Mouse (Mus musculus) frontal cortex, postnatal 10 days (tissue): ENCODE results near the gene Tiam2.

Experiments
- DNase-seq, 2 experiments: peaks; one replicate each; pipeline ENCODE4 v3.0.0; 2022; ENCODE audit warnings: low spot score in 2 of 2, mixed read lengths in 1 of 2

Gene Tiam2

DNA sequence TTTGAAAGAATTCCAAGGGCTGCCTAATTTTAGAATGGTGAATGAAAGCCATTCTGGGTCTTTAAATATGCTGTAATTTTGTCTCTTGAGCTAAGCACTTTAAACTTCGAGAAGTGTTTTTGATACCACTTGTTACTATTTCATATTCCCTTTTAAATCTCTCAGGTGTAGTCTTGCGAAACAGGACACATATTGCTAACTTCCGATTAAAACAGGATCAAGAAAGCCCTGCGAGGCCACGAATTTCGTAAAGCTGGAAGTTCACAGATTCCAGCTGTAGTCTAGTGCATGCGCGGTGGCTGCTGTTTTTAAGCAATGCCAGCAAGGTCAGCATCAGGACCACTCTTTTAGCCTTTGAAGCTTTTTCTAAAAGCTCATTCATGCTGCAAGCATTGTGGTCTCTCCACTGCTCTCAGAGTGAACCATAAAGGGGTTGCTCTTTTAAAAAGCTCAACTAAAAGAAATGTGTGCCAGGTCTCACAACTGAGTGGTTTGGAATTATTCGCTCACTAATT lies 232.0 kb downstream of the Tiam2 start:
- DNase-seq = no peak

DNA sequence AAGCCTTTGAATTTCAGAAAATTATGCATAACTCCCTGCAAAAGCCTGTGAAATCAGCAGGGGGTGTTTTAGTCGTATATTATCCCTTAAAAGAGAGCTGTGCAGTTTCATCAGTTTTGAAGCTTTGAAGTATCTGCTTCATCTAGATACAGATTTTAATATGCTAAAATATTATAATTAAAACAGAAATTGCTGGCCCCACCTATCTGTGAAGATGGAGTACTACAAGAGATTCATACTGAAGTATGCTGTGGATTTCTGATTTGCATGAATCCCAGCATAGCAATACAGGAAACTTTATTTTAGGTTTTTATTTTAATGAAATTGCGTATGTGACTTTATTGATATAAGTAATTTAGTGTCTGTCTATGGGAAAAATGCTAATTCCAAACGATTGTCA lies 234.2 kb downstream of the Tiam2 start:
- DNase-seq = no peak

DNA sequence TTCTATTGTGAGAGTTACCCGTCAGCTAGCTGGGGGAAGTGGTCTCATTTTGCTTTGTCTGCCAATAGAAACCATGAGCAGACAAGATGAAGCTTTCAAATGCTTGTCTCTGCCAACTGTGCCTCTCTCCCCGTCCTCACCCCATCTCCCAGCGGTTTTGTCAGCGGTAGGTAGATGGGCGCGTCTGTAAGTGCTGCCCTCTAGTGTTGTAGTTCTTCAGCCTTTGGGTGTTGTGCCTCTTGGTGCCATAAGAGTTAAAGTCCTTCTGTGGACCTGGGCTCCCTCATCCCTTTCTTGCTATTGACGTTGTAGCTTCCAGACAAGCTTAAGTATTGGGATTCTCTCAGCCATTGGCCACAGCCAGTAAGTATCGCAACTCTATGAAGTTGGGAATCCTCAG lies 236.0 kb downstream of the Tiam2 start:
- DNase-seq = no peak

DNA sequence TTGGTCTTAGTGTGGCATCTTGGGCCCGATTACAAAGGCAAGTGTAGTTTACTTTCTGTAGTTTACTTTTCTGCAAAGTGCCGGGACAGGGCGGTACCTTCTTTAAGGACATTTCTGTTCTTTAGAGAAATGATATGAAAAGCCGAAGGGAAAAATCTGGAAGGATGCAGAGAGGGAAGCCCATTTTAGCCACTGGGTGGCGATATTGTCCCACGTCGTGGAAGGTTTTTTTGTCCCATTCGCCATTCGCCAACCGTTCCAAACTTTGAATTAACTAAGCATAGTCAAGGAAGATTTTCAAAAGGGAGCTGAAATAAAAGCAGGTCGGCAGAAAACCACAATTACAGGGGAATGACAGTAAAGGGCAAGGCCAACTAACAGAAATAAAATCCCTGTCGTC lies 244.5 kb downstream of the Tiam2 start:
- peak; percentile 21 to 74 for DNase-seq
